Mouse (Mus musculus) cerebellum, postnatal 10 days (tissue): Measurements from ENCODE around the gene Vmn1r163.
"Not testable (repeated sequence)": the region's sequence is repeated elsewhere in the genome, so short reads cannot be mapped to it uniquely, and the experiment has no call there.

Source experiments
- DNase-seq, 2 experiments: peaks; one replicate each; pipeline ENCODE4 v3.0.0; 2021; ENCODE audit warnings: mixed read lengths in 2 of 2

Vmn1r163 gene

GRCm38 (mm10) chr7:23055240-23055639 is at the start of gene Vmn1r163:
Vmn1r163 (plus strand) TSS chr7:23055540.
- not testable (repeated sequence) for DNase-seq

- not testable (repeated sequence) for DNase-seq
These were observed 35.5 kb upstream of the Vmn1r163 start, which contains the start of gene Gm4216 for GRCm38 (mm10) chr7:23019823-23020222. Gm4216 (minus strand) TSS chr7:23019923.

- not testable (repeated sequence) for DNase-seq
These were observed 12.0 kb downstream of the Vmn1r163 start, which contains the start of gene Gm8720 for GRCm38 (mm10) chr7:23067356-23067755. Gm8720 (minus strand) TSS chr7:23067456.
